Mouse (Mus musculus): ENCODE measurements around the gene Olfr10. TPM values are rescaled to one million over a fixed set of nuclear protein-coding genes. Genes with fewer than 3 reads are reported as not detected.

Gene Olfr10
- polyA plus RNA-seq (2012; fragmentation: generic; extraction: Trizol) = not detected
- long read RNA-seq, experiment 1 = 0 reads
- long read RNA-seq, experiment 2 = 0 reads

DNA sequence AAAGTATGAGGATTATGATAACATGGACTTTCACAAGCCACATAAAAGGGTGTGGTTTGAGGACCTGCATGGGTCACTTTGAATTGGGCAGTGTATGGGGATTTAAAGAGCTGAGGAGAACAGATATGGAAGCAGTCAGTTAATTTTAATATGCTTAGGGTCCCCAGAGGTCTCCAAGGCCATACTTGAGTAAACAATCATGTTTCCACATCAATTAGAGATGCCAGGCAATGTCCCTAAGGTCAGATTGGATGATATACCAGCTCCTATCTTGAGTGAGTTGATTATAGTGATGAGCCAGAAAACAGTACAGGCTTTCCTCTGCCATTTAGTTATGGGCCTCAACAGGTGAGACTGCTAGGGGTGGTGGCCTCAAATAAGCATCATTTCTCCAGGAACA, at the start of gene Olfr10:
Gene Olfr10, plus strand, starts transcription at position 301 of the 400 bp plus-strand sequence.
- Histone ChIP-seq H3K4me3 (ENCODE audit: insufficient read depth, poor library complexity, severe bottlenecking) (no peak within 1 kb of the TSS), H3ac (ENCODE audit: control insufficient read depth, insufficient read length, low read depth) (no peak within 1 kb of the TSS), H3K79me2 (ENCODE audit: control insufficient read depth, insufficient read depth) (no peaks in the 10 kb centered on the region), H3K36me3 (ENCODE audit: control insufficient read depth, insufficient read depth) (no peaks in the 10 kb centered on the region), H3K27me3 (ENCODE audit: control insufficient read depth, insufficient read depth, insufficient read length) (no peaks in the 10 kb centered on the region), H3K79me3 (ENCODE audit: low read depth) (no peaks in the 10 kb centered on the region)
- TF ChIP-seq MAX (IDR thresholded peaks at IDR 0.05) (no peak), MYOD1 (IDR thresholded peaks at IDR 0.05; ENCODE audit: control insufficient read depth, insufficient read length, low read depth) (no peak), MYOG (IDR thresholded peaks at IDR 0.05; ENCODE audit: control insufficient read depth, extremely low read depth, insufficient read length) (no peak), CEBPB (IDR thresholded peaks at IDR 0.05; ENCODE audit: low read depth) (no peak), FOSL1 (IDR thresholded peaks at IDR 0.05; ENCODE audit: insufficient read depth, low read length, poor library complexity, severe bottlenecking) (no peak), USF1 (IDR thresholded peaks at IDR 0.05; ENCODE audit: low read depth) (no peak), CTCF (IDR thresholded peaks at IDR 0.05; ENCODE audit: control insufficient read depth, insufficient read depth, insufficient read length) (no peak)

- no peak overlapping the region for H3ac ChIP-seq (ENCODE audit: control insufficient read depth, insufficient read length, low read depth)
- H3K79me2 ChIP-seq (ENCODE audit: control insufficient read depth, insufficient read depth) = peaks cover 54% of the 10 kb centered on the region
- no peak overlapping the region for H3K4me3 ChIP-seq (ENCODE audit: insufficient read depth, poor library complexity, severe bottlenecking)
- H3K79me3 ChIP-seq (ENCODE audit: low read depth) = peaks cover 16% of the 10 kb centered on the region
- H3K27me3 ChIP-seq (ENCODE audit: control insufficient read depth, insufficient read depth, insufficient read length) = no peaks in the 10 kb centered on the region
- no peak for TF ChIP-seq CTCF (IDR thresholded peaks at IDR 0.05; ENCODE audit: control insufficient read depth, insufficient read depth, insufficient read length)
- TF ChIP-seq MYOD1 (IDR thresholded peaks at IDR 0.05; ENCODE audit: control insufficient read depth, insufficient read length, low read depth) = no peak
- H3K36me3 ChIP-seq (ENCODE audit: control insufficient read depth, insufficient read depth) = peaks cover 82% of the 10 kb centered on the region
Observed at GRCm38 (mm10) chr11:49259296-49259695, 45.2 kb upstream of the Olfr10 start.

DNA sequence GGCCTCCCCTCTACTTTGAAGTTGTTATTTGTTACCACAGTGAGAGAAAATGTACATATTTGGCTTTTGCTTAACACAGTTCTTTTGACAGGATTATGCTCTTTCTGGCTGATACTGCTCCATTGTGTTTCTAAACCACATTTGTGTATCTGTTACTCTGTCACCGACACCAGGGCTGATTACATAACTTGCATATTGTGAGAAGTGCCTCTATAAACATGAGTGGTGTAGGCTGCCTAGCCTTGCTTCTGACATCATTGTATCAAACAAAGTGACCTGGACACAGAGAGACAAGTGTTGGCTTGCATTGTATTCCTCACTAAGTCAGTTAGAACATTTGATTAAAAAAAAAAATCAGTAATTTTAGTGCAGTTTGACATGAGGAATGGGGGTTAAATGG, 44.7 kb upstream of the Olfr10 start:
- Histone ChIP-seq H3K79me2 (ENCODE audit: control insufficient read depth, insufficient read depth) (peaks cover 48% of the 10 kb centered on the region), H3K79me3 (ENCODE audit: low read depth) (peaks cover 16% of the 10 kb centered on the region), H3K27me3 (ENCODE audit: control insufficient read depth, insufficient read depth, insufficient read length) (no peaks in the 10 kb centered on the region), H3ac (ENCODE audit: control insufficient read depth, insufficient read length, low read depth) (no peak overlapping the region), H3K36me3 (ENCODE audit: control insufficient read depth, insufficient read depth) (peaks cover 81% of the 10 kb centered on the region), H3K4me3 (ENCODE audit: insufficient read depth, poor library complexity, severe bottlenecking) (no peak overlapping the region)
- TF ChIP-seq MYOG (IDR thresholded peaks at IDR 0.05; ENCODE audit: control insufficient read depth, extremely low read depth, insufficient read length) (no peak), MAX (IDR thresholded peaks at IDR 0.05) (no peak), FOSL1 (IDR thresholded peaks at IDR 0.05; ENCODE audit: insufficient read depth, low read length, poor library complexity, severe bottlenecking) (no peak), CEBPB (IDR thresholded peaks at IDR 0.05; ENCODE audit: low read depth) (no peak), USF1 (IDR thresholded peaks at IDR 0.05; ENCODE audit: low read depth) (no peak), CTCF (IDR thresholded peaks at IDR 0.05; ENCODE audit: control insufficient read depth, insufficient read depth, insufficient read length) (no peak), MYOD1 (IDR thresholded peaks at IDR 0.05; ENCODE audit: control insufficient read depth, insufficient read length, low read depth) (no peak)

DNA sequence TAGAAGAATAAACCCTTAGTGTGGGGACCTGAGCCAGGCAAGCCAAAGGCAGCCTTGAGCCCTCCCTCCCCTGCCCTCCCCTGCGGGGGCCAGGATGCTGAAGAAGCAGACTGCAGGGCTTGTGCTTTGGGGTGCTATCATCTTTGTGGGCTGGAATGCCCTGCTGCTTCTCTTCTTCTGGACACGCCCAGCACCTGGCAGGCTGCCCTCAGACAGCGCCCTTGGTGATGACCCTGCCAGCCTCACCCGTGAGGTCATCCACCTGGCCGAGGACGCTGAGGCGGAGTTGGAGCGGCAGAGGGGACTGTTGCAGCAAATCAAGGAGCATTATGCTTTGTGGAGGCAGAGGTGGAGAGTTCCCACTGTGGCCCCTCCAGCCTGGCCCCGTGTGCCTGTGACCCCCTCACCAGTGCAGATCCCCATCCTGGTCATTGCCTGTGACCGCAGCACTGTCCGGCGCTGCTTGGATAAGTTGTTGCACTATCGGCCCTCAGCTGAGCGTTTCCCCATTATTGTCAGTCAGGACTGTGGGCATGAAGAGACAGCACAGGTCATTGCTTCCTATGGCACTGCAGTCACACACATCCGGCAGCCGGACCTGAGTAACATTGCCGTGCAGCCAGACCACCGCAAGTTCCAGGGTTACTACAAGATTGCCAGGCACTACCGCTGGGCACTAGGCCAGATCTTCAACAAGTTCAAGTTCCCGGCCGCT, 43.8 kb upstream of the Olfr10 start:
- no peak overlapping the region for H3K4me3 ChIP-seq (ENCODE audit: insufficient read depth, poor library complexity, severe bottlenecking)
- H3K27me3 ChIP-seq (ENCODE audit: control insufficient read depth, insufficient read depth, insufficient read length) = no peaks in the 10 kb centered on the region
- peaks cover 72% of the 10 kb centered on the region for H3K36me3 ChIP-seq (ENCODE audit: control insufficient read depth, insufficient read depth)
- H3ac ChIP-seq (ENCODE audit: control insufficient read depth, insufficient read length, low read depth) = no peak overlapping the region
- H3K79me3 ChIP-seq (ENCODE audit: low read depth) = peaks cover 11% of the 10 kb centered on the region
- TF ChIP-seq MAX (IDR thresholded peaks at IDR 0.05) = no peak
- no peak for TF ChIP-seq MYOG (IDR thresholded peaks at IDR 0.05; ENCODE audit: control insufficient read depth, extremely low read depth, insufficient read length)
- no peak for TF ChIP-seq CEBPB (IDR thresholded peaks at IDR 0.05; ENCODE audit: low read depth)
- no peak for TF ChIP-seq MYOD1 (IDR thresholded peaks at IDR 0.05; ENCODE audit: control insufficient read depth, insufficient read length, low read depth)
- TF ChIP-seq USF1 (IDR thresholded peaks at IDR 0.05; ENCODE audit: low read depth) = no peak
- TF ChIP-seq FOSL1 (IDR thresholded peaks at IDR 0.05; ENCODE audit: insufficient read depth, low read length, poor library complexity, severe bottlenecking) = no peak
- no peak for TF ChIP-seq CTCF (IDR thresholded peaks at IDR 0.05; ENCODE audit: control insufficient read depth, insufficient read depth, insufficient read length)
- peaks cover 40% of the 10 kb centered on the region for H3K79me2 ChIP-seq (ENCODE audit: control insufficient read depth, insufficient read depth)

- H3ac ChIP-seq (ENCODE audit: control insufficient read depth, insufficient read length, low read depth) = no peak overlapping the region
- peaks cover 67% of the 10 kb centered on the region for H3K36me3 ChIP-seq (ENCODE audit: control insufficient read depth, insufficient read depth)
- H3K27me3 ChIP-seq (ENCODE audit: control insufficient read depth, insufficient read depth, insufficient read length) = no peaks in the 10 kb centered on the region
- no peak for TF ChIP-seq MYOG (IDR thresholded peaks at IDR 0.05; ENCODE audit: control insufficient read depth, extremely low read depth, insufficient read length)
- TF ChIP-seq FOSL1 (IDR thresholded peaks at IDR 0.05; ENCODE audit: insufficient read depth, low read length, poor library complexity, severe bottlenecking) = no peak
- no peak for TF ChIP-seq CTCF (IDR thresholded peaks at IDR 0.05; ENCODE audit: control insufficient read depth, insufficient read depth, insufficient read length)
- no peak for TF ChIP-seq USF1 (IDR thresholded peaks at IDR 0.05; ENCODE audit: low read depth)
- TF ChIP-seq CEBPB (IDR thresholded peaks at IDR 0.05; ENCODE audit: low read depth) = no peak
- TF ChIP-seq MYOD1 (IDR thresholded peaks at IDR 0.05; ENCODE audit: control insufficient read depth, insufficient read length, low read depth) = no peak
- no peak for TF ChIP-seq MAX (IDR thresholded peaks at IDR 0.05)
- H3K4me3 ChIP-seq (ENCODE audit: insufficient read depth, poor library complexity, severe bottlenecking) = no peak overlapping the region
- H3K79me3 ChIP-seq (ENCODE audit: low read depth) = peaks cover 11% of the 10 kb centered on the region
- peaks cover 38% of the 10 kb centered on the region for H3K79me2 ChIP-seq (ENCODE audit: control insufficient read depth, insufficient read depth)
Observed at GRCm38 (mm10) chr11:49261313-49261855, 43.2 kb upstream of the Olfr10 start.
